Mouse (Mus musculus) CH12.LX (cell line): ENCODE measurements around the gene Erbb2. TPM values are rescaled to one million over a fixed set of nuclear protein-coding genes. Genes with fewer than 3 reads are reported as not detected.

Experiments used
- DNase-seq: peaks from one replicate; pipeline ENCODE4 v3.0.0-alpha.2; 2013; ENCODE audit errors: extremely low read depth
- H3K27ac ChIP-seq: 2 replicates; pipeline ENCODE4 v1.5.1; 2012; ENCODE audit warnings: low read depth, mild to moderate bottlenecking, control low read depth, moderate library complexity; ENCODE audit not compliant: insufficient read depth
- H3K27me3 ChIP-seq: replicated peaks from 2 replicates; pipeline ENCODE3; 2012; ENCODE audit warnings: inconsistent platforms
- H3K36me3 ChIP-seq, 2 experiments: replicated peaks in 1 of 2; 2 replicates each; pipeline versions ENCODE3 to v1.6.1; 2012; ENCODE audit warnings: inconsistent platforms in 1 of 2, low read length in 1 of 2, mild to moderate bottlenecking in 1 of 2, mixed read lengths in 1 of 2, moderate library complexity in 1 of 2; ENCODE audit not compliant: control insufficient read depth in 1 of 2, insufficient read depth in 1 of 2
- H3K4me1 ChIP-seq, 2 experiments: 2 replicates each; pipeline ENCODE4 v1.6.1; 2012; ENCODE audit warnings: inconsistent platforms in 1 of 2, moderate library complexity in 1 of 2; ENCODE audit not compliant: insufficient read depth in 2 of 2, control insufficient read depth in 1 of 2
- H3K4me2 ChIP-seq: 2 replicates; pipeline ENCODE4 v1.6.1; 2012; ENCODE audit warnings: low read depth, mild to moderate bottlenecking, control low read depth; ENCODE audit not compliant: poor library complexity, insufficient read depth, severe bottlenecking
- H3K4me3 ChIP-seq, 3 experiments: fragments of 150-350 bp in 1 of 3; sonication (generic) in 1 of 3; replicated peaks in 1 of 3; 2 replicates each; pipeline versions ENCODE3 to v1.5.1; 2011 to 2012; ENCODE audit warnings: low read depth in 2 of 3, low read length in 2 of 3, mild to moderate bottlenecking in 2 of 3, moderate library complexity in 2 of 3, control low read depth in 1 of 3, improper control_type of control experiment in 1 of 3, inconsistent platforms in 1 of 3, mixed read lengths in 1 of 3; ENCODE audit not compliant: poor library complexity in 1 of 3
- H3K79me2 ChIP-seq: replicated peaks from 2 replicates; pipeline ENCODE4 v1.6.1; 2012; ENCODE audit warnings: mild to moderate bottlenecking, moderate library complexity; ENCODE audit not compliant: control insufficient read depth, poor library complexity, insufficient read depth, severe bottlenecking; ENCODE audit errors: extremely low read depth
- H3K9ac ChIP-seq: 2 replicates; pipeline ENCODE4 v1.6.1; 2012; ENCODE audit warnings: low read depth, mild to moderate bottlenecking, control low read depth, moderate library complexity; ENCODE audit not compliant: insufficient read depth
- H3K9me3 ChIP-seq: replicated peaks from 2 replicates; pipeline ENCODE3; 2012; ENCODE audit warnings: low read length, inconsistent platforms, mixed read lengths
- CHD2 ChIP-seq: IDR thresholded peaks from 2 replicates; pipeline ENCODE4 v1.6.1; 2011; ENCODE audit warnings: low read length, improper control_type of control experiment
- ELF1 ChIP-seq: IDR thresholded peaks from 2 replicates; pipeline ENCODE4 v1.6.1; 2014; ENCODE audit warnings: low read depth, mild to moderate bottlenecking, inconsistent platforms, low read length, improper control_type of control experiment
- HCFC1 ChIP-seq: IDR thresholded peaks from 2 replicates; pipeline ENCODE4 v1.6.1; 2012; ENCODE audit warnings: low read depth, mild to moderate bottlenecking, inconsistent platforms, low read length, improper control_type of control experiment
- JUN ChIP-seq: IDR thresholded peaks from 2 replicates; pipeline ENCODE4 v1.6.1; 2011; ENCODE audit warnings: low read depth, mild to moderate bottlenecking, low read length, improper control_type of control experiment, moderate library complexity; ENCODE audit not compliant: insufficient read depth
- JUND ChIP-seq: conservative IDR thresholded peaks from 2 replicates; pipeline ENCODE4 v1.6.1; 2011; ENCODE audit warnings: low read depth, low read length, improper control_type of control experiment
- KAT2A ChIP-seq: IDR thresholded peaks from 2 replicates; pipeline ENCODE4 v1.6.1; 2012; ENCODE audit warnings: low read length, improper control_type of control experiment, inconsistent platforms; ENCODE audit not compliant: insufficient replicate concordance
- MAFK ChIP-seq: IDR thresholded peaks from 2 replicates; pipeline ENCODE4 v1.6.1; 2011; ENCODE audit warnings: low read length, improper control_type of control experiment; ENCODE audit not compliant: insufficient replicate concordance
- MAZ ChIP-seq: IDR thresholded peaks from 2 replicates; pipeline ENCODE4 v1.6.1; 2012; ENCODE audit warnings: low read depth, mild to moderate bottlenecking, inconsistent platforms, low read length, improper control_type of control experiment, moderate library complexity
- MEF2A ChIP-seq: IDR thresholded peaks from 2 replicates; pipeline ENCODE4 v1.6.1; 2014; ENCODE audit warnings: low read depth, mild to moderate bottlenecking, inconsistent platforms, low read length, improper control_type of control experiment, borderline replicate concordance
- NELFE ChIP-seq: IDR thresholded peaks from 2 replicates; pipeline ENCODE4 v1.6.1; 2011; ENCODE audit warnings: low read depth, low read length, improper control_type of control experiment
- NRF1 ChIP-seq: IDR thresholded peaks from 2 replicates; pipeline ENCODE4 v1.6.1; 2014; ENCODE audit warnings: low read depth, mild to moderate bottlenecking, inconsistent platforms, low read length, improper control_type of control experiment, moderate library complexity
- RAD21 ChIP-seq: IDR thresholded peaks from 2 replicates; pipeline ENCODE4 v1.6.1; 2011; ENCODE audit warnings: low read depth, mild to moderate bottlenecking, low read length, improper control_type of control experiment, moderate library complexity
- USF1 ChIP-seq: IDR thresholded peaks from 2 replicates; pipeline ENCODE4 v1.6.1; 2014; ENCODE audit warnings: low read depth, mild to moderate bottlenecking, inconsistent platforms, low read length, improper control_type of control experiment
- dilution Hi-C: fragments of 300-500 bp; cut with MboI; formaldehyde crosslinking; loops from 2 replicates; pipeline ENCODE4 v1.14.3; 2020; ENCODE audit warnings: low sequenced_read_pairs; ENCODE audit not compliant: extremely low pct_unique_long_range_greater_than_20kb, extremely low pct_ligation_motif_present
- in situ Hi-C: fragments of 300-500 bp; cut with MboI; formaldehyde crosslinking; loops from 3 replicates; pipeline ENCODE4 v1.14.3; 2019; ENCODE audit warnings: low sequenced_read_pairs, low pct_ligation_motif_present, low pct_unique_long_range_greater_than_20kb, mixed read lengths
- polyA plus RNA-seq: library from polyadenylated mRNA; unstranded; fragments of >175 nt; gene quantifications from 2 replicates; pipeline ENCODE4 v1.2.1, GENCODE M21; 2012; ENCODE audit warnings: low read depth; ENCODE audit not compliant: insufficient read length
- total RNA-seq, 2 experiments: library from RNA; depleted of rRNA; stranded (reverse); fragments of 300-350 nt in 1 of 2; fragments of >200 nt in 1 of 2; gene quantifications; 2 replicates each; pipeline ENCODE4 v1.2.3; 2012 to 2014

The Erbb2 gene
- total and polyA plus RNA-seq, 3 experiments: 0.06 to 0.17 TPM; not detected in 1

DNA sequence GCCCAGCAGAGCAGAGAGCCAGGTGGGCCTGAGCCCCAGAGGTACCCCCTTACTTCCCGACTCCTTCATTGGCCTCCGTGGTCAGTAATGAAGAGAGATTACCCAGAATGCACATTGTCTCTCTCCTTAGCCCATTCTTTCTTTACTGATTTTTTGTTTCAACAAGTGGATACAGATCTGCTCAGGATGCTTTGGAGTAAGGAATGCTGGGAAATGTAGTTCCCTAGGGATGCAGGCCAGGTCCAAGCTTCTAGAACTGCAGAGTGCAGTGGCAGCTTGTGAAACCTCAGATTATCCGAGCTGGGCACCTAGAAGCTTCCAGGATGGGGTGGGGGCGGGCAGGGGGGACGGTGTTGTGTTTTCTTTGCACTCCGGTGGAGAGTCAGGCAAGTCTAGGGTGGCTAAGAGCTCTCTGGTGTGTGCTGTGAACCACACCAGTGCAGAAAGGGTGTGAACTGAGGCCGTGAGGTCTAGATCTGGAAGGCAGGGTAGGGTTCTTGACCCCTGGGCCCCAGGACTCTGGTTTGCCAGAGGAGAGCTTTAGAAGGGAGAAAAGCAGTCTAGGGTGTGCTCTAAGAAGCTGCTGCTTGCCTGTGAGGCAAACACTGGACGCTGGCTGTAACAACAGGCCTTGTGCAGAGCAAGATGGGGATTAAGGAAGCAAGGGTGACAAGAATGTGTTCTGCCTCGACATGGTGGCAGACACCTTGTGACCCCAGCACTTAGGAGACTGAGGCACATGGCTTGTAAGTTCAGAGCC lies 19.7 kb downstream of the Erbb2 start:
- peaks cover 40% of the 10 kb centered on the region for H3K27me3 ChIP-seq
- H3K27ac ChIP-seq: no peak overlapping the region
- H3K4me2 ChIP-seq: no peak overlapping the region
- in situ Hi-C loops (no loop called here), dilution Hi-C loops (no loop called here)
- H3K79me2 ChIP-seq: no peaks in the 10 kb centered on the region
- H3K4me3 ChIP-seq: no peak overlapping the region
- H3K9me3 ChIP-seq: no peaks in the 10 kb centered on the region
- no peak for DNase-seq
- peaks cover 0 to 11% of the 10 kb centered on the region in 2 experiments for H3K36me3 ChIP-seq
- H3K9ac ChIP-seq: no peak overlapping the region
- TF ChIP-seq MAFK (no peak), NRF1 (no peak), KAT2A (no peak), HCFC1 (0 out of 2 replicates have a peak, but pooled peaks have one; percentile 27), CHD2 (no peak)
- H3K4me1 ChIP-seq: no peaks in the 10 kb centered on the region

- no peak overlapping the region for H3K9ac ChIP-seq
- no peaks in the 10 kb centered on the region for H3K9me3 ChIP-seq
- no peak overlapping the region for H3K4me3 ChIP-seq
- TF ChIP-seq JUND (no peak), MEF2A (no peak), USF1 (no peak), JUN (no peak), ELF1 (no peak), NELFE (no peak), RAD21 (no peak), KAT2A (no peak), MAZ (no peak)
- no peak overlapping the region for H3K27ac ChIP-seq
- no peaks in the 10 kb centered on the region for H3K79me2 ChIP-seq
- H3K36me3 ChIP-seq: peaks cover 4 to 21% of the 10 kb centered on the region in 2 experiments
- dilution Hi-C loops (no loop called here), in situ Hi-C loops (no loop called here)
- DNase-seq: no peak
- H3K27me3 ChIP-seq: peaks cover 15% of the 10 kb centered on the region
- H3K4me1 ChIP-seq: peaks cover 0 to 10% of the 10 kb centered on the region in 2 experiments; a peak in 3 of 4 replicates
- no peak overlapping the region for H3K4me2 ChIP-seq
These were observed 23.5 kb downstream of the Erbb2 start for GRCm38 (mm10) chr11:98435723-98436122.
